8 mouse cellular contexts compared by ENCODE assay signal in the genomic region with DNA sequence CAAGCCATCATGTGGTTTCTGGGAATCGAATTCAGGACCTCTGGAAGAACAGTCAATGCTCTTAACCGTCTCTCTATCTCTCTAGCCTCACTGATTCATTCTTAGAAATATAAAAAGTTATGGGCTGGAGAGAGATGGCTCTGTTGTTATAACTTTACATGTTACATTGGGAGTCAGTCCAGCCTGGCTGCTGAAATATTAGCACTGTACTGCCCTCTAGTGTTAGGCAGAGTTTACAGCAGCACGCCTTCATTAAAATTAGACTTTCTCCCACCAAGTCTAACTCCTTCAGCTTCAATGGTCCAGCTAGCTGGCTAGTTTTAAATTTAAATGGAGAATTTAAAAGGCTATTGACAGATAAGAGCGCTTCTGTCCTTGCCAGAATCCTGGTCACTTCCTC. TPM values are rescaled to one million over a fixed set of nuclear protein-coding genes. Genes with fewer than 3 reads are reported as not detected.
DNase-seq lines count a peak whose midpoint lies in the region; ATAC-seq lines count a peak whose summit lies in the region.

No protein-coding gene starts in this region.

- 4% methylated on average over 4 of the region's 4 CpGs for WGBS in forebrain, embryonic 12.5 days
- WGBS in forebrain, embryonic 15.5 days = 5% methylated on average over 4 of the region's 4 CpGs
- 7% methylated on average over 4 of the region's 4 CpGs for WGBS in neural tube, embryonic 14.5 days
- 7% methylated on average over 4 of the region's 4 CpGs for WGBS in neural tube, embryonic 15.5 days
- 4% methylated on average over 4 of the region's 4 CpGs for WGBS in hindbrain, embryonic 12.5 days

- peaks cover 9% of the 10 kb centered on the region; the same call in 1 of the 2 replicates for H3K4me1 ChIP-seq in forebrain, embryonic 12.5 days
- H3K4me1 ChIP-seq in forebrain, embryonic 15.5 days = no peaks in the 10 kb centered on the region
- H3K4me1 ChIP-seq in neural tube, embryonic 14.5 days (ENCODE audit: control insufficient read depth, insufficient read depth, low read length) = no peaks in the 10 kb centered on the region
- peaks cover 3% of the 10 kb centered on the region; the same call in 1 of the 2 replicates for H3K4me1 ChIP-seq in neural tube, embryonic 15.5 days
- H3K4me1 ChIP-seq in hindbrain, embryonic 12.5 days = no peaks in the 10 kb centered on the region

- peak; percentile 61 for DNase-seq in brain, adult 2 months (ENCODE audit: low read depth, low spot score)
- peak; percentile 57 for DNase-seq in mesoderm, embryonic 11.5 days (ENCODE audit: low read depth, low spot score)
- no peak for DNase-seq in urinary bladder, postnatal 10 days (ENCODE audit: low spot score)

- no peaks in the 10 kb centered on the region for H3K9me3 ChIP-seq in forebrain, embryonic 12.5 days
- no peaks in the 10 kb centered on the region for H3K9me3 ChIP-seq in forebrain, embryonic 15.5 days
- H3K9me3 ChIP-seq in neural tube, embryonic 14.5 days (ENCODE audit: control insufficient read depth, low read length) = no peaks in the 10 kb centered on the region
- no peaks in the 10 kb centered on the region for H3K9me3 ChIP-seq in neural tube, embryonic 15.5 days (replicated peaks)
- no peaks in the 10 kb centered on the region for H3K9me3 ChIP-seq in hindbrain, embryonic 12.5 days (replicated peaks)

- no peak overlapping the region for H3K27ac ChIP-seq in forebrain, embryonic 12.5 days
- H3K27ac ChIP-seq in forebrain, embryonic 15.5 days (replicated peaks) = no peak overlapping the region
- H3K27ac ChIP-seq in neural tube, embryonic 14.5 days (ENCODE audit: low read depth, low read length) = no peak overlapping the region
- no peak overlapping the region for H3K27ac ChIP-seq in neural tube, embryonic 15.5 days (replicated peaks)
- no peak overlapping the region for H3K27ac ChIP-seq in hindbrain, embryonic 12.5 days

- H3K9ac ChIP-seq in forebrain, embryonic 12.5 days = no peak overlapping the region
- H3K9ac ChIP-seq in forebrain, embryonic 15.5 days (replicated peaks) = no peak overlapping the region
- no peak overlapping the region for H3K9ac ChIP-seq in neural tube, embryonic 14.5 days (replicated peaks; ENCODE audit: low read depth, low read length)
- no peak overlapping the region for H3K9ac ChIP-seq in neural tube, embryonic 15.5 days (replicated peaks)
- no peak overlapping the region for H3K9ac ChIP-seq in hindbrain, embryonic 12.5 days

- no peaks in the 10 kb centered on the region for H3K36me3 ChIP-seq in forebrain, embryonic 12.5 days (replicated peaks)
- no peaks in the 10 kb centered on the region for H3K36me3 ChIP-seq in forebrain, embryonic 15.5 days
- H3K36me3 ChIP-seq in neural tube, embryonic 14.5 days (ENCODE audit: control insufficient read depth, insufficient read depth, low read length) = no peaks in the 10 kb centered on the region
- H3K36me3 ChIP-seq in neural tube, embryonic 15.5 days = no peaks in the 10 kb centered on the region
- no peaks in the 10 kb centered on the region for H3K36me3 ChIP-seq in hindbrain, embryonic 12.5 days

- peak; percentile 45; the same call in 1 of the 2 replicates for ATAC-seq in forebrain, embryonic 12.5 days (ENCODE audit: low FRiP score)
- ATAC-seq in forebrain, embryonic 15.5 days (replicated peaks) = no peak
- peak; percentile 50; the same call in 1 of the 2 replicates for ATAC-seq in neural tube, embryonic 14.5 days (ENCODE audit: low read depth)
- ATAC-seq in neural tube, embryonic 15.5 days (ENCODE audit: low FRiP score) = no peak
- ATAC-seq in hindbrain, embryonic 12.5 days (ENCODE audit: low FRiP score) = 0 out of 2 replicates have a peak, but pooled peaks have one; percentile 15

- H3K4me3 ChIP-seq in forebrain, embryonic 12.5 days (replicated peaks) = no peak overlapping the region
- no peak overlapping the region for H3K4me3 ChIP-seq in forebrain, embryonic 15.5 days
- no peak overlapping the region for H3K4me3 ChIP-seq in neural tube, embryonic 14.5 days (ENCODE audit: low read depth, low read length)
- H3K4me3 ChIP-seq in neural tube, embryonic 15.5 days (replicated peaks) = no peak overlapping the region
- no peak overlapping the region for H3K4me3 ChIP-seq in hindbrain, embryonic 12.5 days

- H3K27me3 ChIP-seq in forebrain, embryonic 12.5 days = peaks cover 83% of the 10 kb centered on the region
- peaks cover 61% of the 10 kb centered on the region for H3K27me3 ChIP-seq in forebrain, embryonic 15.5 days
- peaks cover 43% of the 10 kb centered on the region for H3K27me3 ChIP-seq in neural tube, embryonic 14.5 days (ENCODE audit: control insufficient read depth, insufficient read depth, low read length)
- peaks cover 83% of the 10 kb centered on the region for H3K27me3 ChIP-seq in neural tube, embryonic 15.5 days (replicated peaks)
- peaks cover 84% of the 10 kb centered on the region for H3K27me3 ChIP-seq in hindbrain, embryonic 12.5 days

- H3K4me2 ChIP-seq in forebrain, embryonic 12.5 days = no peak overlapping the region
- H3K4me2 ChIP-seq in forebrain, embryonic 15.5 days (replicated peaks) = no peak overlapping the region
- no peak overlapping the region for H3K4me2 ChIP-seq in neural tube, embryonic 14.5 days (ENCODE audit: low read depth, low read length)
- H3K4me2 ChIP-seq in neural tube, embryonic 15.5 days = no peak overlapping the region
- H3K4me2 ChIP-seq in hindbrain, embryonic 12.5 days (replicated peaks) = no peak overlapping the region

RNA-seq across cellular contexts. Expression of gene Htatip2, which starts 7.8 kb away (rescaled TPM):
- polyA plus RNA-seq in forebrain, embryonic 12.5 days (2016; fragmentation: Nextera tagmentation; extraction: Ambion mirVana) = 2.9 and 3.6 TPM in 2 replicates
- 1.5 and 2.2 TPM in 2 replicates for polyA plus RNA-seq in forebrain, embryonic 15.5 days (2015; fragmentation: Nextera tagmentation; extraction: Ambion mirVana)
- 2.7 and 3.8 TPM in 2 replicates for polyA plus RNA-seq in neural tube, embryonic 14.5 days (2014; fragmentation: Nextera tagmentation; extraction: Ambion mirVana)
- polyA plus RNA-seq in neural tube, embryonic 15.5 days (2015; fragmentation: Nextera tagmentation; extraction: Ambion mirVana) = 5.1 and 9.0 TPM in 2 replicates
- 4.4 and 5.0 TPM in 2 replicates for polyA plus RNA-seq in hindbrain, embryonic 12.5 days (2016; fragmentation: Nextera tagmentation; extraction: Ambion mirVana)

RNA-seq across cellular contexts. Expression of gene Prmt3, which starts 27.0 kb away (rescaled TPM):
- 55.1 and 60.1 TPM in 2 replicates for polyA plus RNA-seq in forebrain, embryonic 12.5 days (2016; fragmentation: Nextera tagmentation; extraction: Ambion mirVana)
- polyA plus RNA-seq in forebrain, embryonic 15.5 days (2015; fragmentation: Nextera tagmentation; extraction: Ambion mirVana) = 52.6 and 55.3 TPM in 2 replicates
- 53.2 and 56.3 TPM in 2 replicates for polyA plus RNA-seq in neural tube, embryonic 14.5 days (2014; fragmentation: Nextera tagmentation; extraction: Ambion mirVana)
- polyA plus RNA-seq in neural tube, embryonic 15.5 days (2015; fragmentation: Nextera tagmentation; extraction: Ambion mirVana) = 47.7 and 50.7 TPM in 2 replicates
- 53.1 and 56.2 TPM in 2 replicates for polyA plus RNA-seq in hindbrain, embryonic 12.5 days (2016; fragmentation: Nextera tagmentation; extraction: Ambion mirVana)

Comparison
In these comparisons a context has a peak if more than half of its experiments do, and no peak if none do; other contexts are left out.
1. ATAC-seq: peak in forebrain, embryonic 12.5 days (single experiment), neural tube, embryonic 14.5 days (single experiment) and hindbrain, embryonic 12.5 days (single experiment); none in forebrain, embryonic 15.5 days (single experiment) and neural tube, embryonic 15.5 days (single experiment).